Mouse (Mus musculus) adrenal gland, adult (tissue): ENCODE data around the gene Pbx1.

Experiments used
- DNase-seq, 2 experiments: peaks; one replicate each; pipeline ENCODE4 v3.0.0; 2022 to 2023; ENCODE audit warnings: low spot score in 1 of 2; ENCODE audit not compliant: inconsistent age in 2 of 2

Pbx1 gene

GRCm38 (mm10) chr1:168233182-168233581, 198.9 kb downstream of the Pbx1 start:
- no peak for DNase-seq

- DNase-seq = no peak
Observed at GRCm38 (mm10) chr1:168231548-168232429, 200.3 kb downstream of the Pbx1 start.

GRCm38 (mm10) chr1:168230858-168231257, 201.2 kb downstream of the Pbx1 start:
- no peak for DNase-seq

DNA sequence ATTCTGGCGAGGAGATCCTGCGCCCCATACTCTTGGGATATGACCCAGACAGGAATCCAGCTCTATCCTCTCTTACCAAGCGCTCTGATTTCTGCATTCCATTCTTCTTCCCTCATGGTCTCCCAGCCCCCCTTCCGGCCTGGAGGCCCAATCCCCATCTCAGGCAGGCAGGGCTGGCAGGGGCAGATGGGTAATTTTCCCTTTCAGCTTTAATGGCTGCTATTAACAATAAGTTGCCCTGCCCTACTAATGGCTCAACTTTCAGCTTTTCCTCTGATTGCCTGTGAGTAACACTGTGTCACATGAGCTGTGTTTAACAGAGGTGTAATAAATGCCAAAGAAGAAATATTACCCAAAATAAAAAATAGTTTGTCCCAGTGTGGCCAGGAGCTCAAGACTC, 201.9 kb downstream of the Pbx1 start:
- no peak for DNase-seq

DNA sequence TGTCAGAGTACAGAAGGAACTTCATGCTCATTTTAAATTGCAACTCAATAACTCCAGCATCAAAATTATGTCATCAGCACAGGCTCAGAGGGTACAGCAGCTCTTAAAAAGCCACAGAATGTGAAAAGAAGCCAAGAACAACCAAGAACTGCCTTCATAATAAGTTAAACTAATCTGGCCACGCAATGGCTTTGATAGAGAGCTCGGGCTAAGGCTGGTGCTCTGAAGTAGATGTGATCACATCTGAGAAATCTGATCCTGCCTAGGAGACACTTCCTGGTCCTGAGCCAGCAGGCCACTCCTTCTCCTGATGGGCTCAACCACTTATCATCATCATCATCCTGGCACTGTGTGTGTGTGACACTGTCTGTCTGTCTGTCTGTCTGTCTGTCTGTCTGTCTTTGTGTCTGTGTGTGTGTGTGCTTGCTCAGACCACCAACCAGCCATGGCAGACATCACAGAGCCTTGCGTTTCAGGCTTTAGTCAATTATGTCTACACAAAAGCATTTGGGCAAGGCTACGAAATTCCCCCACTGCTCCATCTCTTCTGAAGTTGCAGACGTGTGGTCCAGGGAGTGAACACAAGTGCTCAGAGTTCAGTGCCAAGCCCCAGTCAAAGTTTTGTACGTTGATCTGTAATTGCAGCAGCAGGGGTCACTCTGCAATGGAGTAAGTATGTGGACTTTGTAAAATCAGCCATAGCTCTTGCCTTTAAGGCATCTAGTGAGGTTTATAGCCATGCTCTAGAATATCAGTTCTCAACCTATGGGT, 203.1 kb downstream of the Pbx1 start:
- no peak for DNase-seq

DNA sequence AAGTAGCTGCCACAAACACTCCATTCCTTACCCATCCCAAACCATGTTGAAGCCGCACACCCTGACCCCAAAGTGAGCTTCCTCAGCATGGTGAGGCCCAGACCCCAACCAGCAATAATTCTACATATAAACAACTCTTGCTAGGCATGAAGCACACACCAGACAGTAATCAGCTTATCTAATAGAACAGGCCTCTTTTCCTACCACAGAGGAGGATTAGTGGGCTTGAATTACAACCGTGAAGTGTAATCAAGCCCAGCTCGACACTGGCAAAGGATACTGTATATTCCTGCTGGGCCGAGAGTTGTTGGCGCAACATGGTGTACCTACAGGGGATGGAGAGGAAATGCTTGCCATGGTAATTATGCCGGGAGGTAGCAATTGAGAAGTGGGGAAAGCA, 205.9 kb downstream of the Pbx1 start:
- DNase-seq = no peak

DNA sequence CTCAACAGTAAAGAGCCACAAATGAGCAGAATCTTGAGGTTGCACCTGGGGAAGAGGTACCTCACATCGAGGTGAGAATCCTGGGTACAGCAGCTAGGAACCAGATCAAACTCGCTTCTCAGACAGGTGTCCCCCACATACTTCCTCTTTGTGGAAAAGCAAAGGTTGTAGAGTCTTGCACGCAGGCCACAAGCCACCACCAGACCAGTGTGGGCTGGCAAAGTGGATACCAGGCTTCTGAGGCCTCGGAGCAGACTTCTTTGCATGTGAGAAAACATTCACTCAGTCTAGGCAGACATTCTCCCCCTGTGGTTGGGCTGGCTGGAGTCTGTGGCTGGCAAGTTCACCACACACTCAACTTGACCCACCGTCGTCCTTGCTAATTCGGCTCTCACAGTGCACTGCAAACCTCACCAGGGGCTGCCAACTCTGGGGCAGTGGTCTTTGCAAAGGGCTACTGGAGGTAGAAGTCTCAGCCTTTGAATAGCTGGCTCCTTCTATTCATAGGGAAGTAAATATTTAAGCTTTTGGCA, 206.4 kb downstream of the Pbx1 start:
- DNase-seq = no peak

DNA sequence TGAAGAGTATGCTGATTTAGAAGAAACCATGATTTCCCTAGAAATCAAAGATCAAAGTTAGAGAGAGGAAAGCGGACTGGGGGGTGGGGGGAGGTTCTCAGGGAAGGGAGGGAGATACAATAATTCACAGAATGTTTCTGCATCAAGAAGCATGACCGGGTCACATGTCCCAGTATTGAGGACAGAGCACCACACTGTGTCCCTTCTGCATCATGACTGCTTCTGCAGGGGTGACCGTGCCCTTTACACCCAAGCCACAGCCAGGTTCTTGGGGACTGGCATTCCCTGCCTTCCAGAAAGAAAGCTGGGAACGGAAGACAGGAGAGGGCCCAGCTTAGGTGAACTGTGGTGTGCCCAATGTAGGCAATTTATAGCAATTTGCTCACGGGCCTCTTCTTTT, 207.9 kb downstream of the Pbx1 start:
- no peak for DNase-seq

GRCm38 (mm10) chr1:168222794-168223193, 209.3 kb downstream of the Pbx1 start:
- DNase-seq = no peak

DNA sequence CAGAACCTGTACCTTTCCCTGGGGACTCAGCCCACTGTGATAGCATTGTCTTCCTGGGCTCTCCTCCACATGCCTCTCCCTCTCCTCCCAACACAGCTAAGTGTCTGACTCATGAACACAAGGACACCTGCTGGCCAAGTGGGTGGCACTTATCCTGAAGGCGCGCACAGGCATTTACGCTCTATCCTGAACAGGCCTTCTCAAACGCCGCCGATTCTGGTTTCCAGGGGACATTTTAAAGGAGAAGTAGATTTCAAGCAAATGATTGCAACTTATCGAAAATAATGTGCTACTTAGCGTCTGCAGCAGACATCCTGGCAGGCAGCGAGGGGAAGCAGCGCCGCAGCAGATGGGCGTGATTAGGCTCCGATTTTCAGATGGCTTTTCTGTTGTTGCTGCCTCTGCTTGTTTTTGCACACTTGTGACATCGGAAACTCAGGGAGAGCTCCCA, 211.0 kb downstream of the Pbx1 start:
- peak; percentile 43 to 79 for DNase-seq

DNA sequence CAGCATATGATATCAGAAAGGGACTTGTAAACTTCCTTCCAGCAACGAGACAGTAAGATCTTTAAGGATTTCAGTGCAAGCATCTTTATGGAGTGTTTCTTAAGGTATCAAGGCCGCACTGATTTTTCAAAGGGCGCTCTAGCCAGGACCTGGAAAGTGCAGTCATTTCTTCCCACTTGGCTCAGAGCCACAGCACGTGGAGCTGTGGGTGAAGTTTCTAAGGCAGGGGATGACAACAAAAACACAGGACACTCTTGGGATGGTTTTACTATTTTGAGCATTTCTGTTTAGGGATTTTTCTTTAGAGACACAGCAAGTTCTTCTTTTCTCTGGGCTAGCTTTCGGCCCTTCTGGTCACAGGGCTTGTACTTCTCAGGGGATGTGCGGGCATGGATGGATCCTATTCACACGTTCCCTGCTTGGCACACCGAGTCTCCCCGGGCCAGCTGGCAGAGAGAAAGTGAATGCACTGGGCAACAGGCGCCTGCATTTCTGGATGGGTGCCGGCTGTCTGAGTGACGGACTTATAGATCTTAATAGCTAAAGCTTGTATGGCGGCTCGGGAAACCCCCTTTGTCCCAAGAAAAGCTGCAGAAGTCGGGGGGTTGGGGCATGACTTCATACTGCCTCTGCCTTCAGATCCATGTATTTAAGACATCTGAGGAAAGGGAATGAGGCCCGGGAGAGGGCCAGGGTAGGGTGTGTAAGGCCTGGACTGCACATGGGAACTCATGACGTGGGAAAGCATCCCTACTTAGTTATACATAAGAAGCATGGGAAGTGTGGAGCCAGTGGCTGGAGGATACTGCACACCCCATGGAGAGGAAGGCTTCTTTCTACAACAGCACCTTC, 215.9 kb downstream of the Pbx1 start:
- peak; percentile 58 to 81 for DNase-seq

DNA sequence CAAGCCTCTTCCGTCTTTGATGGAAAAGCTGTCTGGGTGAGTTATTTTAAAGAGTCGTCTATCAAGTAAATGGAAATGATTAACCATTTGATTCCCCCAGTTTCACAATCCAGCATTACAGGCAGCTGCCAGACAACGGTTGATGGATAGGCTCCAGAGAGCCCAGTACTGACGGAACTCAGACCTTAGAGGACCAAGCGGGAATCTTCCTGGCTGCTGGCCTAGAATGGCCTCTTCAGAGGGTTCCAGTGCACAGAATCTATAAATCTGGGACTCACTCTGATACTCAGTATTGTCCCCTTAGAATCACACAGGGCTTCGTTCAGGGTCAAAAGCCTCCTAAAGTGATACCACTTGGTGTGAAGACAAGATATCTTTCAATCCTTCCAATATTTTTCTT, 216.6 kb downstream of the Pbx1 start:
- peak in 1 of 2 experiments; percentile 64 for DNase-seq

- peak; percentile 78 to 95 for DNase-seq
Observed at GRCm38 (mm10) chr1:168214040-168214443, 218.0 kb downstream of the Pbx1 start.

DNA sequence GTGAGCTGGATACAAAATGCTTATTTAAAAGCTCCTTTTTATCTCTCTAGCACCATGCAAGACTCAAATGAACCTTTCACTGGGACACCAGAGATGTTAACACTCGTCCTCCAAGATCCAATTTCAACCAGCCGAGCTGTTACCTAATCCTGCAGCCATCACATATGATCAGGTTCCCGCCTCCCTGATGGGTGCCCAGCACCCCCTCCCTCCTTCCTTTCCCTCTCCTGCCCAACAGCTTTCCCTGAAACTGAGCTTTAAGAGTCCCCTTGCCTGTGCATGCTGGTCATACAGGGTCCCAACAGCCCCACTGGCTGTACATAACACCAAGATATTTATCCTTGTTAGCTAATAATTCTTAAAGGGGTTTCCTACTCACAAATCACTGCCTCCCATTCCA, 218.5 kb downstream of the Pbx1 start:
- peak in 1 of 2 experiments; percentile 52 for DNase-seq

- no peak for DNase-seq
Observed at GRCm38 (mm10) chr1:168210401-168210800, 221.7 kb downstream of the Pbx1 start.

DNA sequence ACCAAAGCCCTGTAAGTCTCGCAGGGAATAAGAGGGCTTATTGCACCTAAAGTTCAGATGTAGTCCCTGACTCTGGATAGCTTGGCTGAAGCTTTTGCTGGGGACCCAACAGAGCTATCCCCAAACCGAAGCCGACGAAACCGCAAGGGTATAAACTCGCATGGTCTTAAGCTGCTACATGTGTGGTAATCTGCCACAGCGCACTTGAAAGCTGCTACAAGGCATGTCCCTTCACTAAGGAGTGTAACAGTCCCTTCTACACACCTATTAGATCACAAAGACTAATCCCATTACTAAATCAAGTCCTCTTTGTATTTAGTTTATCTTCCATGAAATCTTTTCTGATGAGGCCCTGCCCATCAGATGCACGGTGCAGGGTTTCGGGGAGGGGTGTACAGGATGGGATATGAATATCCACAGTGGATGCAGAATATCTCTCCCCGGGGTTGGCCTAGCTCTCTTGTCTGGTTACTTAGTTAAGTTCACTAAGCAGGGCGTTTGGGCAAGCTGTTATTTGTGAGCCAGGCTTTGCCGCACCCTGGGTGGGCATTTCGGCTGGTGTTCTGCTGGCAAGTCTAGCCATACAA, 231.4 kb downstream of the Pbx1 start:
- DNase-seq = no peak

- peak; percentile 37 to 73 for DNase-seq
Observed at GRCm38 (mm10) chr1:168198276-168198675, 233.8 kb downstream of the Pbx1 start.

DNA sequence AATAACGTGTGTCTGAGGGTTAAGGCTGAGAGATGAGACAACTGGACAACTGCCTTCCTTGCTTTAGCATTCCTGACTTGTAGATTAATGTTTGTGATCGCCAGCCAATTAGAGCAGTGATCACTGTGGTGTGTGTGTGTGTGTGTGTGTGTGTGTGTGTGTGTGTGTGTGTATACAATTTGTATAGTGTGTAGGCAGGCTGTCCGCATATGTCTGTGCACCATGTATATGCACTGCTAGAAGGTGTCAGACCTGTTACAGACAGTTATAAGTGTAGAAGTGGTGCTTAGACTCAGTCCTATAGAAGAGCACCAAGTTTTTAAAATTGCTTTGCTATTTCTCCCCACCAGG, 234.2 kb downstream of the Pbx1 start:
- DNase-seq = no peak

GRCm38 (mm10) chr1:168197195-168197907, 234.7 kb downstream of the Pbx1 start:
- peak in 1 of 2 experiments; percentile 51 for DNase-seq

- DNase-seq = no peak
Observed at GRCm38 (mm10) chr1:168193364-168193763, 238.7 kb downstream of the Pbx1 start.
